Comparison of ENCODE assay signal across 1 mouse cellular context in genomic region chr7:19344938-19345471, GRCm38 (mm10).
A peak's percentile ranks its signal among the peaks of the same experiment; 100 is the strongest.
TF ChIP-seq lines count a peak whose summit lies in the region.

No protein-coding gene starts in this region.

TF ChIP-seq in MEL, 35 proteins besides CTCF, POLR2A, EP300 and RAD21 (continued from another document):
- TF ChIP-seq RCOR1 (IDR thresholded peaks at IDR 0.05; ENCODE audit: low read depth, low read length) (no peak), POLR2AphosphoS5 (IDR thresholded peaks at IDR 0.05; ENCODE audit: borderline replicate concordance, low read depth, low read length) (no peak), ZKSCAN1 (IDR thresholded peaks at IDR 0.05; ENCODE audit: low read depth, low read length) (no peak), GATA1 (IDR thresholded peaks at IDR 0.05; ENCODE audit: low read depth, low read length) (no peak), JUND (IDR thresholded peaks at IDR 0.05; ENCODE audit: low read depth, low read length) (no peak), ZC3H11A (IDR thresholded peaks at IDR 0.05; ENCODE audit: low read depth, low read length) (no peak), USF2 (IDR thresholded peaks at IDR 0.05; ENCODE audit: borderline replicate concordance in 1 of 2, insufficient read depth in 1 of 2, low read depth in 1 of 2, low read length in 2 of 2) (no peak), E2F4 (IDR thresholded peaks at IDR 0.05; ENCODE audit: borderline replicate concordance, low read depth, low read length) (no peak), ETS1 (IDR thresholded peaks at IDR 0.05; ENCODE audit: low read depth, low read length) (peak; percentile 28; the same call in 1 of the 2 replicates), SIN3A (IDR thresholded peaks at IDR 0.05; ENCODE audit: low read length) (peak; percentile 94), NRF1 (IDR thresholded peaks at IDR 0.05; ENCODE audit: insufficient read depth, low read depth, low read length, poor library complexity, severe bottlenecking) (no peak), NELFE (IDR thresholded peaks at IDR 0.05; ENCODE audit: low read depth, low read length) (peak; percentile 54), ZNF384 (IDR thresholded peaks at IDR 0.05; ENCODE audit: low read depth, low read length) (no peak), TAL1 (IDR thresholded peaks at IDR 0.05; ENCODE audit: low read length) (no peak), MAX (IDR thresholded peaks at IDR 0.05; ENCODE audit: low read length) (0 out of 2 replicates have a peak, but pooled peaks have one; percentile 2), CHD2 (IDR thresholded peaks at IDR 0.05; ENCODE audit: low read length) (no peak), ZMIZ1 (IDR thresholded peaks at IDR 0.05; ENCODE audit: low read depth, low read length) (peak; percentile 34; the same call in 1 of the 2 replicates), MEF2A (IDR thresholded peaks at IDR 0.05; ENCODE audit: extremely low read depth, insufficient replicate concordance, low read depth, low read length, poor library complexity, severe bottlenecking) (no peak), MAFK (IDR thresholded peaks at IDR 0.05; ENCODE audit: borderline replicate concordance, low read depth, low read length) (no peak), SMC3 (IDR thresholded peaks at IDR 0.05; ENCODE audit: low read depth, low read length) (no peak), POLR2AphosphoS2 (IDR thresholded peaks at IDR 0.05; ENCODE audit: low read length) (no peak)
TF ChIP-seq in MEL: peak in this region for 11.
